Mouse (Mus musculus) hindbrain, embryonic 14.5 days (tissue): ENCODE measurements at regions not wholly inside any gene's neighbourhood (a gene's known extent, or its start where the extent isn't known, plus 50 kb on each side); places are given as distances from the start of the nearest gene placed in this dataset.
A peak's percentile ranks its signal among the peaks of the same experiment; 100 is the strongest.

ENCODE experiments used
- ATAC-seq: fragments of 200-750 bp; cut with Nextera tagmentation; 2 replicates; pipeline ENCODE4 v1.8.0; 2017; ENCODE audit warnings: moderate number of reproducible peaks, mild to moderate bottlenecking, moderate TSS enrichment, moderate library complexity; ENCODE audit not compliant: low FRiP score
- DNase-seq: peaks from one replicate; pipeline ENCODE4 v3.0.0-alpha.2; 2015; ENCODE audit warnings: low spot score
- H3K27ac ChIP-seq: fragments of 300-500 bp; sonication (generic); 2 replicates; pipeline ENCODE4 v1.5.1; 2014; ENCODE audit warnings: mild to moderate bottlenecking, moderate library complexity
- H3K27me3 ChIP-seq: fragments of 300-500 bp; sonication (generic); 2 replicates; pipeline ENCODE4 v1.6.1; 2014; ENCODE audit warnings: mild to moderate bottlenecking, low read length, mixed read lengths; ENCODE audit not compliant: control insufficient read depth, insufficient read depth
- H3K36me3 ChIP-seq: fragments of 300-500 bp; sonication (generic); replicated peaks from 2 replicates; pipeline ENCODE4 v1.6.1; 2014; ENCODE audit not compliant: control insufficient read depth, insufficient read depth
- H3K4me1 ChIP-seq: fragments of 300-500 bp; sonication (generic); replicated peaks from 2 replicates; pipeline ENCODE4 v1.6.1; 2014; ENCODE audit warnings: antibody characterized with exemption, low read length, mixed read lengths; ENCODE audit not compliant: control insufficient read depth, insufficient read depth
- H3K4me2 ChIP-seq: fragments of 300-500 bp; sonication (generic); replicated peaks from 2 replicates; pipeline ENCODE4 v1.6.1; 2014; ENCODE audit warnings: mild to moderate bottlenecking, moderate library complexity
- H3K4me3 ChIP-seq: fragments of 300-500 bp; sonication (generic); replicated peaks from 2 replicates; pipeline ENCODE4 v1.5.1; 2014; ENCODE audit warnings: mild to moderate bottlenecking, low read length
- H3K9ac ChIP-seq: fragments of 300-500 bp; sonication (generic); 2 replicates; pipeline ENCODE4 v1.6.1; 2014
- H3K9me3 ChIP-seq: fragments of 300-500 bp; sonication (generic); 2 replicates; pipeline ENCODE4 v1.6.1; 2016; ENCODE audit warnings: low read length; ENCODE audit not compliant: control insufficient read depth
- WGBS: fragments of 180-500 bp; shearing (Covaris S2); extraction: QIAGEN DNeasy Blood & Tissue Kit; methylation state at CpG from one replicate; pipeline ENCODE4 v1.1.7; 2014; 5-methylcytosine and 5-hydroxymethylcytosine counted together

DNA sequence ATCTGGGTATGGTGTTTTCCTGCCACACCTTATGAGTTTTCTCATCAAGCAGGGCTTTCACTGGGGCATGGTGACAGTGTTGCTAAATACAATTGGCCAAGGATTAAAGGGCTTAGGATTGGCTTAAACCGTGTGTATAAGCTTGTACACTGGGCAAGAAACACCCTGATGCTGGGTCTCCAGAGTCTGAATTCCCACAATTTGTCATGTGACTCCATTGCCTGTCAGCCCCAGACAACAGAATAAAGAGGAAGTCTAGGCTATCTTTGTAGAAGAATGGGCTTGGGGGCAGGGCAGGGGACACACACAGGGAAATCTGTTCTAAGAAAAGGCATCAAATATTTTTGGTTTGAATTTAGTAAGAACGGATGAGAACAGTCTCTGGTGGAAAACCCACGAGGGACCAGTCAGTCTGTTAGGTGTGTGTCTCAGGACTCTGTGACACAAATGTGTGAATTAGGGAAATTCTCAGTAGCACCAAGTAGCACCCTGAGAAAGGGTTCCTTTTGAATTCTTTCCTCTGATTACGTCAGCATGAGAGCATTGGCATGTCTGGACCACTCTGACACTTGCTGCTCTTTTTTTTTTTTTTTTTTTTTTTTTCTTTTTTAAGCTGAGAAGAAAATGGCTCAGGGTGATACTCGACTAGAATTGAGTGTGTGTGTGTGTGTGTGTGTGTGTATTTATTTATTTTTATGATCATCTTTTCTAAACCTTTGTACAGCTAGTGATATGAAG lies 235.5 kb upstream of the Tbl1xr1 start:
- H3K27ac ChIP-seq, result no peak overlapping the region
- DNase-seq (no peak), ATAC-seq (peak; percentile 32; the same call in 1 of the 2 replicates)
- WGBS, result 23% methylated on average over 5 of the region's 5 CpGs
- H3K9me3 ChIP-seq, result no peaks in the 10 kb centered on the region
- peaks cover 10% of the 10 kb centered on the region for H3K4me1 ChIP-seq
- no peak overlapping the region for H3K9ac ChIP-seq
- no peaks in the 10 kb centered on the region for H3K27me3 ChIP-seq
- H3K36me3 ChIP-seq, result no peaks in the 10 kb centered on the region
- H3K4me2 ChIP-seq, result no peak overlapping the region
- H3K4me3 ChIP-seq, result no peak overlapping the region

DNA sequence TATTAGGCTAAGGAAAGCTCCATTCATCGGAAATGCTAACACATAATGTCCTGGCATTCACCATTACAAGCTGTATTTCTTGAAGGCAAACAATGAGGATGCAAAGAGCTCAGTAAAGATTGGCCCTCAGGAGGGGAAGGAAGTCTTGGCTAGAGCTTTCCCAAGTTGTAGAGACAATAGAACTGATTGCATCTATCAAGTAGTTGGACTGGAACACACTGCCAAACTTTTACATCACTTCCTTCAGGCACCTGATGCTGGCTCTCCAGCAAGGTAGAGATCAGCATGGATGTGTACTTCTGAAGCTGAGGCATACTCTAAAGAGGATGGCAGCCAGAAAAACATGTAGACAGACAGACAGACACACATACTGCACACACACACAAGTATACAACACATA lies 234.9 kb upstream of the Tbl1xr1 start:
- DNase-seq (no peak), ATAC-seq (no peak)
- Histone ChIP-seq H3K4me1 (peaks cover 10% of the 10 kb centered on the region), H3K4me2 (no peak overlapping the region), H3K4me3 (no peak overlapping the region), H3K36me3 (no peaks in the 10 kb centered on the region), H3K9ac (no peak overlapping the region), H3K27me3 (no peaks in the 10 kb centered on the region), H3K27ac (no peak overlapping the region), H3K9me3 (no peaks in the 10 kb centered on the region)
- WGBS, result 32% methylated on average over 1 of the region's 1 CpGs

DNA sequence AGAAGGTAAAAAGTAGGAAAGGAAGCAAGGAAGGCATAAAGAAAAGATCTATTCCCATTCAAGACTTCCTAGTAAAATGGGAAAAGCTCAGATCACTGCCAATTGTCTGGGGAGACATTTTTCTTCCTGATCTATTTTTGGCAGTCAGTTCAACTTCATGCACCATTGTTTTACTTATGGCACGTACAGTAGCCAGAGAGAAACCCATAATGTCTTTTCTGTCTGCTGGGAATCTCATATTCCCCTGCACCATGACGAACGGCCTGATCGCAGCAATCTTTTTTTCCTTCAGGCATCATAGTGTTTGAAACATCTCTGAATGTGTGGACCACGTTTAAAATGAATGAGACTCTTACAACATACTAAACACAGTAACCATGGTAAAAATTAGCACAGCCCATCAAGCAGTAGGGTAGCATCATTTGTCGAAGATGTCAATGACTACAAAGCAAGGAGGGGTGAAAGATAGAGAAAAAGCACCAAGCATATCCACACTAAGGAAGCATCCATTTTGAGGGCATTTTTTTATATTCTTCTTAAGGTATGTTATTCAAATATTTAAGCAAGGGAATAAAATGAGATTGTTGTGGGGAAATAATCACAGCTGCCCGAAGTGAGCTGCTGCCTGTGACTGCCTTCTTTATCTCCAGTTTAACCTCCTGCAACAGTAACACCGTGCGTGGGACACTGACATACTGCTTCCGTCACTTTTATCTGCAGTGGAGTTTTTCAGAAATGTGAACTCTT lies 233.7 kb upstream of the Tbl1xr1 start:
- no peaks in the 10 kb centered on the region for H3K9me3 ChIP-seq
- H3K4me3 ChIP-seq, result no peak overlapping the region
- ATAC-seq (no peak), DNase-seq (no peak)
- H3K4me1 ChIP-seq, result peaks cover 10% of the 10 kb centered on the region
- WGBS, result 36% methylated on average over 10 of the region's 10 CpGs
- H3K36me3 ChIP-seq, result no peaks in the 10 kb centered on the region
- no peaks in the 10 kb centered on the region for H3K27me3 ChIP-seq
- H3K4me2 ChIP-seq, result no peak overlapping the region
- no peak overlapping the region; the same call in 1 of the 2 replicates for H3K9ac ChIP-seq
- peak overlapping the region; percentile 52; the same call in 1 of the 2 replicates for H3K27ac ChIP-seq

DNA sequence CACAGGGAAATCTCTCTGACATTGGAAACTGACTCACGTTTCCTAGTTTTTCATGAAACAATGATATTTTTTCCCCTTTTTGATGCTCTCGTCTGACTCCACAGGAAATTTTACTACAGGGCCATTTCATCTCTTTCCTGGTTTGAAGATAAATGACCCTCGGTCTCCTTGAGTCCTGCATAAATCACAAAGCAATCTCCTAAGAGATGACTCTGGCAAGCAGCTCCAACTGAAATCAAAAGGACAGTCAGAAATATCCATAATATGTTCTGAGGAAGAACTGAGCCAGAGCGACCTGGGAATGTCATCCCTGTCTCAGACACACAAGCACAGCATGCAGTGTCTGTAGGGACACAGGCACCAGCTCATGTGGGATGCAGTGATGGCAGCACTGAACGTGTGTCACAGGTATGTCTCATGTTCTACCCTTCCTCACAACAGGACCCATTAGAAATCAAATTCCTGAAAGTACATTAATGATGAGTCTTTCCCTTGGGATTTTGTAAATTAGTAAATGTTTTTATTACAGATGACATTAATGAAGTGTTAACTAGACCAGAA lies 233.1 kb upstream of the Tbl1xr1 start:
- DNase-seq (no peak), ATAC-seq (no peak)
- Histone ChIP-seq H3K9me3 (no peaks in the 10 kb centered on the region), H3K4me1 (peaks cover 10% of the 10 kb centered on the region), H3K4me2 (no peak overlapping the region), H3K27me3 (no peaks in the 10 kb centered on the region), H3K4me3 (no peak overlapping the region), H3K9ac (no peak overlapping the region), H3K36me3 (no peaks in the 10 kb centered on the region), H3K27ac (0 out of 2 replicates have a peak overlapping the region, but pooled peaks have one; percentile 56)
- WGBS, result 40% methylated on average over 5 of the region's 5 CpGs

DNA sequence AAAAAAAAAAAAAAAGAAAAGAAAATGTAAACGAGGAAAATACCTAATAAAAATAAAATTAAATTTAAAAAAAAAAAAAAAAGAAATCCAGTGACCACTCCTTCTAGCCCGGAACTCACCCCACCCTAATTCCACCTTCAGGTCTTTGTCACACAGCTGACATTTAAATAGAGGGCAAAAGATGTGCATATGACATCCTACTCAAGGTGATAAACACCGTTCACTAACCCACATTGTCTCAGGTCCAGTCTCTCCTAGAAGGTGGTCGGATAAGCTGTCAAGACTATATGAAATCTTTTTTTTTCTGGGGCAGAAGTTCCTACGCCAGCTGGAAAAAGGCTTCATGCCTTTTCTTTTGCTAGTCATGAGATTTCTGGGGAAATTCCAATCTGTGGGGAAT lies 226.6 kb upstream of the Tbl1xr1 start:
- H3K9ac ChIP-seq, result no peak overlapping the region
- H3K4me3 ChIP-seq, result no peak overlapping the region
- no peaks in the 10 kb centered on the region for H3K36me3 ChIP-seq
- ATAC-seq (no peak), DNase-seq (no peak)
- no peaks in the 10 kb centered on the region for H3K27me3 ChIP-seq
- no peak overlapping the region for H3K27ac ChIP-seq
- no peak overlapping the region for H3K4me2 ChIP-seq
- H3K9me3 ChIP-seq, result no peaks in the 10 kb centered on the region
- 87% methylated on average over 5 of the region's 5 CpGs for WGBS
- no peaks in the 10 kb centered on the region for H3K4me1 ChIP-seq

DNA sequence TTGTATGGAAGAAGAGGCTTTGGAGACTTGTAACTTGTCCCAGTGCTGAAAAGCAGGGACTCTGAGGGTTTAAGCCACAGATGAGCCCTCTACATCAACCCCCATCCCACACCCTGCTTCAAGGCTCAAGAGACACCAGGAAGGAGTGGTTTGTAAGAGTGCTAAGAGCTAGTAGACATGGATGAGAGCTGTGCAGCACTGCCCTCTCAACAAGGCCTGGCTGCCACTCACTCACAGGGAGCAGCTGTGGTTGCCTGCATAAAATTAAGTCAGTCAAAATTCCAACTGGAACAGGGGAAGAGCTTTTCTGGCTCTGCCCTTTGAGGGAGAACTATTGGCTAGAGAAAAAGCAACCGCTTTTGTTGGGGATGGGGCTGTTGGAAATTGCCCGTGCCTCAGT lies 225.5 kb upstream of the Tbl1xr1 start:
- no peak for DNase-seq
- no peaks in the 10 kb centered on the region for H3K27me3 ChIP-seq
- H3K9ac ChIP-seq, result no peak overlapping the region
- H3K4me3 ChIP-seq, result no peak overlapping the region
- no peaks in the 10 kb centered on the region for H3K9me3 ChIP-seq
- H3K4me2 ChIP-seq, result no peak overlapping the region
- H3K4me1 ChIP-seq, result no peaks in the 10 kb centered on the region
- no peak overlapping the region for H3K27ac ChIP-seq
- ATAC-seq, result no peak
- WGBS, result 95% methylated on average over 2 of the region's 2 CpGs
- H3K36me3 ChIP-seq, result no peaks in the 10 kb centered on the region

DNA sequence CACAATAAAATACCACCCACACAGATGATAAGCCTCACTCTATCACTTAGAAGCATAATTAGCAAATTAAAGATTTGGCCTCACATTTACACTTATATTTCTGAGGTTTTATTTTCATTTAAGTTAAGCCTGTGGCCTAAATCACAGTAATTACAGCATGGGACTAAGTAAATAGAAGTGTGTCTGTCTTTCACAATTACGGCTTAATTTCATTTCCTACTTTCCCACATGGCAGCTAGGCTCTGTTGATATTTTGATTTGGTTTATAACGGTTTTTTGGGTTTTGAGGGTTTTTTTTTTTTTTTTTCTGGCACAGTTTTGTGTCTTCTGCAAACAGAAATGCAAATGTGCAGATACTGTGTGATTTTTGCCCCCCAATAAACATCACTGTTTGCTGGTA lies 222.1 kb upstream of the Tbl1xr1 start:
- Histone ChIP-seq H3K4me1 (no peaks in the 10 kb centered on the region), H3K9ac (no peak overlapping the region), H3K27ac (no peak overlapping the region), H3K36me3 (no peaks in the 10 kb centered on the region), H3K27me3 (no peaks in the 10 kb centered on the region), H3K9me3 (no peaks in the 10 kb centered on the region), H3K4me2 (no peak overlapping the region), H3K4me3 (no peak overlapping the region)
- 78% methylated on average over 2 of the region's 2 CpGs for WGBS
- ATAC-seq (no peak), DNase-seq (no peak)

DNA sequence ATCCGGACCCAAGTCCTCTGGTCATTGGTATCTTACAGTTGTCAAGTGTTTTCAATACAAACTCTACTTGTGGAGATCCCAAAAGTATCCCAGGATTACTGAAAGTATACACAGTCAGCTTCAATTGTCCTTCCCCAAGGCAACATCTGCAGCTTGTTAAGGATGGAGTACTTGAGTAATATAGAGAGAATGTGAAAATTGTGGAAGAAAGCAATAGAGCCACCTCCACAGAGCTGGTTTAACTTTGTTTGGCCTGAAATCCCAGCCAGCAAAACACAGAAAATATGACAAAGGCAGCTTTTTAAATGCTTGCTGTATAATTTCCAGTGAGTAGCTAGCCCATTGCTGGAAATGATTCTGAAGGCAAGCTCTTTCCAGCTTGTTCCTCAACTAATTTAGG lies 217.0 kb upstream of the Tbl1xr1 start:
- ATAC-seq (no peak), DNase-seq (no peak)
- 91% methylated on average over 1 of the region's 1 CpGs for WGBS
- Histone ChIP-seq H3K27me3 (no peaks in the 10 kb centered on the region), H3K36me3 (no peaks in the 10 kb centered on the region), H3K4me3 (no peak overlapping the region), H3K9ac (no peak overlapping the region), H3K4me2 (no peak overlapping the region), H3K27ac (no peak overlapping the region), H3K9me3 (0 out of 2 replicates have a peak, but pooled peaks cover 4% of the 10 kb centered on the region), H3K4me1 (no peaks in the 10 kb centered on the region)

DNA sequence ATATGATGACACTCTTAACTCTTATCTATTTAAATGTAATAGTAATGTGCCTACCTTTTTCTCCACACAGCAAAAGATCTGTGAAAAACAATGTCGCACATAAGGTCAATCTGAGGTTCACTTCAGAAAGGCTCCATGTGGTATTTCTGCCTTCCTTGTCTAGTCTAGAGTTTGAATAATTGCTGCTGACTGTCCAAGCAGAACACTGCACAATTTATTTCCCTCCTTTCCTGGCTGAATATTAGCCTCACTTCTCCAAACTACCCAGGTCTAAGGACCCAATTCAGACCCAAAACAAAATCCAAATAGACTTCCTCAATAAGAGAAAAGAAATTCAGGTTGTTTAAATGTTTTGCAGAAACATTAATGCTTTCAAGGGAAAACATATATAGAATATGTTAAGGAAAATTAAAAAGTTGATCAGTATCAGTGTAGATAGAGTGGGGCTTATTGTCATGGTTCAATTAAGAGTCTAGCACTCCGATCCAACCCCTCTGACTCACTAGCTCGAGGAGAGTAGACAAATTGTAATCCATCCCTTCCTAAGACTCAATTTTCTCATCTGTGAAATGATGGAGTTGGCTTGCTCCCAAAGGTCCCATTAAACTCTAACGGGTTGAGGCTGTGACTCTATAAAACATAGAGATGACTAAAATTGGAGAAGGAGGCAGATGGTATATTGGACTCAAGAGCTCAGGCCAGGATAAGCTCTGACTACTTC lies 215.4 kb upstream of the Tbl1xr1 start:
- 60% methylated on average over 4 of the region's 4 CpGs for WGBS
- Histone ChIP-seq H3K27me3 (no peaks in the 10 kb centered on the region), H3K36me3 (no peaks in the 10 kb centered on the region), H3K4me3 (no peak overlapping the region), H3K4me1 (no peaks in the 10 kb centered on the region), H3K9me3 (0 out of 2 replicates have a peak, but pooled peaks cover 5% of the 10 kb centered on the region), H3K27ac (no peak overlapping the region), H3K9ac (no peak overlapping the region), H3K4me2 (no peak overlapping the region)
- DNase-seq, result no peak
- no peak for ATAC-seq
